Mouse (Mus musculus): ENCODE results near the gene Slfnl1. TPM values are rescaled to one million over a fixed set of nuclear protein-coding genes. Genes with fewer than 3 reads are reported as not detected.
A peak's percentile ranks its signal among the peaks of the same experiment; 100 is the strongest.

The Slfnl1 gene
- polyA plus RNA-seq, 1 experiment from 2014 or later: not detected

- Histone ChIP-seq H3K9ac (no peak overlapping the region), H3K9me3 (no peaks in the 10 kb centered on the region), H3K4me1 (replicated peaks) (no peaks in the 10 kb centered on the region), H3K27me3 (no peaks in the 10 kb centered on the region), H3K4me3 (no peak overlapping the region), H3K36me3 (peaks cover 90% of the 10 kb centered on the region), H3K27ac (no peak overlapping the region), H3K4me2 (no peak overlapping the region)
- WGBS: 95% methylated on average over 6 of the region's 6 CpGs
- no peak for ATAC-seq (ENCODE audit: low FRiP score)
These were observed 24.6 kb downstream of the Slfnl1 start for GRCm38 (mm10) chr4:120556592-120556991.

- Histone ChIP-seq H3K4me3 (no peak overlapping the region), H3K27ac (no peak overlapping the region), H3K36me3 (peaks cover 46% of the 10 kb centered on the region), H3K4me2 (no peak overlapping the region), H3K9ac (no peak overlapping the region), H3K27me3 (no peaks in the 10 kb centered on the region), H3K4me1 (replicated peaks) (peaks cover 19% of the 10 kb centered on the region), H3K9me3 (no peaks in the 10 kb centered on the region)
- 84% methylated on average over 2 of the region's 2 CpGs for WGBS
- ATAC-seq (ENCODE audit: low FRiP score): no peak
These were observed 33.7 kb downstream of the Slfnl1 start for GRCm38 (mm10) chr4:120565726-120566125.

- Histone ChIP-seq H3K4me2 (peak overlapping the region; percentile 80), H3K4me1 (replicated peaks) (peaks cover 26% of the 10 kb centered on the region), H3K9ac (peak overlapping the region; percentile 65), H3K36me3 (peaks cover 26% of the 10 kb centered on the region), H3K27me3 (no peaks in the 10 kb centered on the region), H3K9me3 (no peaks in the 10 kb centered on the region), H3K4me3 (peak overlapping the region; percentile 81; the same call in 1 of the 2 replicates), H3K27ac (no peak overlapping the region)
- 48% methylated on average over 5 of the region's 5 CpGs for WGBS
- ATAC-seq (ENCODE audit: low FRiP score): no peak
These were observed 36.0 kb downstream of the Slfnl1 start for GRCm38 (mm10) chr4:120568005-120568404.

- no peak for ATAC-seq (ENCODE audit: low FRiP score)
- peak overlapping the region; percentile 80 for H3K4me2 ChIP-seq
- peaks cover 15% of the 10 kb centered on the region for H3K36me3 ChIP-seq
- H3K4me3 ChIP-seq: peak overlapping the region; percentile 81
- peaks cover 26% of the 10 kb centered on the region for H3K4me1 ChIP-seq (replicated peaks)
- H3K9ac ChIP-seq: peak overlapping the region; percentile 90
- peak overlapping the region; percentile 96 for H3K27ac ChIP-seq
- H3K9me3 ChIP-seq: no peaks in the 10 kb centered on the region
- H3K27me3 ChIP-seq: no peaks in the 10 kb centered on the region
- WGBS: 3% methylated on average over 4 of the region's 4 CpGs
These were observed 37.0 kb downstream of the Slfnl1 start for GRCm38 (mm10) chr4:120569025-120569424.

GRCm38 (mm10) chr4:120569486-120570437, 37.7 kb downstream of the Slfnl1 start, which contains the start of gene Ctps:
TSS of gene Ctps (minus strand) at chr4:120570276.
- under 1% methylated on average over 91 of the region's 97 CpGs for WGBS
- Histone ChIP-seq H3K27me3 (no peaks in the 10 kb centered on the region), H3K4me3 (peak within 1 kb of the TSS; percentile 81), H3K4me2 (peak within 1 kb of the TSS; percentile 80), H3K9me3 (no peaks in the 10 kb centered on the region), H3K36me3 (peaks cover 8% of the 10 kb centered on the region), H3K4me1 (replicated peaks) (peaks cover 26% of the 10 kb centered on the region), H3K9ac (peak within 1 kb of the TSS; percentile 90), H3K27ac (peak within 1 kb of the TSS; percentile 96)
- peak; percentile 98 for ATAC-seq (ENCODE audit: low FRiP score)

GRCm38 (mm10) chr4:120570438-120571069, 38.5 kb downstream of the Slfnl1 start:
- Histone ChIP-seq H3K4me1 (replicated peaks) (peaks cover 26% of the 10 kb centered on the region), H3K27me3 (no peaks in the 10 kb centered on the region), H3K9me3 (no peaks in the 10 kb centered on the region), H3K4me2 (peak overlapping the region; percentile 80), H3K27ac (peak overlapping the region; percentile 96), H3K36me3 (0 out of 2 replicates have a peak, but pooled peaks cover 3% of the 10 kb centered on the region), H3K9ac (peak overlapping the region; percentile 90), H3K4me3 (peak overlapping the region; percentile 81)
- whole genome bisulfite sequencing: 2% methylated on average over 27 of the region's 27 CpGs
- ATAC-seq (ENCODE audit: low FRiP score): peak; percentile 70

GRCm38 (mm10) chr4:120571070-120571464, 39.0 kb downstream of the Slfnl1 start:
- WGBS: 79% methylated on average over 3 of the region's 3 CpGs
- Histone ChIP-seq H3K27me3 (no peaks in the 10 kb centered on the region), H3K9ac (peak overlapping the region; percentile 90; the same call in 1 of the 2 replicates), H3K36me3 (0 out of 2 replicates have a peak, but pooled peaks cover 3% of the 10 kb centered on the region), H3K4me3 (peak overlapping the region; percentile 81; the same call in 1 of the 2 replicates), H3K9me3 (no peaks in the 10 kb centered on the region), H3K4me2 (peak overlapping the region; percentile 80), H3K4me1 (replicated peaks) (peaks cover 26% of the 10 kb centered on the region), H3K27ac (no peak overlapping the region)
- no peak for ATAC-seq (ENCODE audit: low FRiP score)

- H3K4me2 ChIP-seq: no peak overlapping the region
- peaks cover 26% of the 10 kb centered on the region for H3K4me1 ChIP-seq (replicated peaks)
- no peak overlapping the region for H3K27ac ChIP-seq
- H3K9ac ChIP-seq: no peak overlapping the region
- no peak overlapping the region for H3K4me3 ChIP-seq
- H3K36me3 ChIP-seq: no peaks in the 10 kb centered on the region
- H3K9me3 ChIP-seq: no peaks in the 10 kb centered on the region
- no peaks in the 10 kb centered on the region for H3K27me3 ChIP-seq
- 72% methylated on average over 3 of the region's 3 CpGs for WGBS
- ATAC-seq (ENCODE audit: low FRiP score): no peak
These were observed 39.7 kb downstream of the Slfnl1 start for GRCm38 (mm10) chr4:120571691-120572090.

GRCm38 (mm10) chr4:120580894-120581293, 48.9 kb downstream of the Slfnl1 start:
- H3K9ac ChIP-seq: no peak overlapping the region
- H3K36me3 ChIP-seq: no peaks in the 10 kb centered on the region
- ATAC-seq (ENCODE audit: low FRiP score): no peak
- no peak overlapping the region for H3K4me3 ChIP-seq
- no peaks in the 10 kb centered on the region for H3K4me1 ChIP-seq (replicated peaks)
- H3K4me2 ChIP-seq: no peak overlapping the region
- H3K27ac ChIP-seq: no peak overlapping the region
- no peaks in the 10 kb centered on the region for H3K27me3 ChIP-seq
- H3K9me3 ChIP-seq: no peaks in the 10 kb centered on the region
- 91% methylated on average over 5 of the region's 5 CpGs for WGBS

GRCm38 (mm10) chr4:120581711-120582110, 49.7 kb downstream of the Slfnl1 start:
- Histone ChIP-seq H3K4me3 (no peak overlapping the region), H3K4me2 (no peak overlapping the region), H3K27me3 (no peaks in the 10 kb centered on the region), H3K9me3 (no peaks in the 10 kb centered on the region), H3K27ac (no peak overlapping the region), H3K4me1 (replicated peaks) (no peaks in the 10 kb centered on the region), H3K9ac (no peak overlapping the region), H3K36me3 (no peaks in the 10 kb centered on the region)
- WGBS: 90% methylated on average over 9 of the region's 9 CpGs
- no peak for ATAC-seq (ENCODE audit: low FRiP score)
